Mouse (Mus musculus) right cerebral cortex, postnatal 4 days (tissue): Measurements from ENCODE around the gene Syngr2.
"Not testable (repeated sequence)": the region's sequence is repeated elsewhere in the genome, so short reads cannot be mapped to it uniquely, and the experiment has no call there.

ENCODE experiments used
- DNase-seq: peaks from one replicate; pipeline ENCODE4 v3.0.0-alpha.2; 2022

Syngr2 gene

GRCm38 (mm10) chr11:117781199-117781821 is 28.2 kb upstream of the Syngr2 start:
- no peak for DNase-seq

DNA sequence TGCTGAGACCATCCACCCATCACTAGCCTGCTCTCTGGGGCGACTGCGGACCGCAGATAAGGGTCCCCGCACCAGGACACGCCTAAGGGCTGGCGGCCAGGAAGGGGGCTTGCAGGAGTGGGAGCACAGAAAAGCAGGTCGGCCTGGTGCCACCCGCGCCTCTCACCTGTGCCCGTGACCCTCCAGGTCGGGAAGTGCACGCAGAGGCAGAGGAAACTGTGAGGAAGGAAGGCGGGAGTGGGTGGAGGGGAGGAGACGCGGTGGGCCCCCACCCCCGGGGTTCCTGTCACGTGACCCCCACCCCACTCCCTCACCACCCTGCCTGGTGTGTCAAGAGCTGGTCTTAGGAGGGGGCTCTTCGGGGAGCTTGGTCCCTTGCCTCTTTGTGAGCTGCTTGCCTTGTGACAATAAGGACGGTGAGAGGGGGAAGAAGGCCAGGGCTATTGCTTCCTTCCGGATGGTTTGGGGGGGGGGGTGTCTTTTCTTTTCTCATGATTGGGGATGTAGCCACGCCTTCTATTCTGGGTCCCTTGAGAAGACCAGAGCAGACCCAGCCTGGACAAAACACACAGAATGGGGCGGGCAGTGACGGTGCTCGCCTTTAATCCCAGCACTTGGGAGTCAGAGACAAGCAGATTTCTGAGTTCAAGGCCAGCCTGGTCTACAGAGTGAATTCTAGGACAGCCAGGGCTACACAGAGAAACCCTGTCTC is 27.3 kb upstream of the Syngr2 start, which contains the start of the genes Tmc8 and Tmc6:
Gene Tmc8, plus strand, starts transcription at position 84 of the 712 bp plus-strand sequence.
Gene Tmc6, minus strand, starts transcription at position 206 of the 712 bp plus-strand sequence.
- DNase-seq, result no peak

DNA sequence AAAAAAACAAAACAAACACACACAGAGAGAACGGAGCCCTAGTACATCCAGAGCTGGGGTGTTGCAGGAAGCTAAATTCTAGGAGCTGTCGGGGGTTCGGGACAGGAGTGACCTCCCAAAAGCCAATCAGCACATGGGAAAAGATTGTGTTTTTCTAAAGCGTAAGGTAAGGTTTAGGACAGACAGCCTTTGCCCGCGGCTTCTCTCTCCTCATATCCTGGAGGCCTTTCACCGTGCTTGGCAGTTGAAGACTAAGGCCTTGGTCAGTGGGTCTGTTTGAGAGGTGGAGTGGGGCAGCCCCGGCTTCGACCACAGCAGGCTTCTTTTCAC is 26.8 kb upstream of the Syngr2 start:
- no peak for DNase-seq

GRCm38 (mm10) chr11:117783089-117783488 is 26.4 kb upstream of the Syngr2 start:
- DNase-seq, result peak; percentile 81

DNA sequence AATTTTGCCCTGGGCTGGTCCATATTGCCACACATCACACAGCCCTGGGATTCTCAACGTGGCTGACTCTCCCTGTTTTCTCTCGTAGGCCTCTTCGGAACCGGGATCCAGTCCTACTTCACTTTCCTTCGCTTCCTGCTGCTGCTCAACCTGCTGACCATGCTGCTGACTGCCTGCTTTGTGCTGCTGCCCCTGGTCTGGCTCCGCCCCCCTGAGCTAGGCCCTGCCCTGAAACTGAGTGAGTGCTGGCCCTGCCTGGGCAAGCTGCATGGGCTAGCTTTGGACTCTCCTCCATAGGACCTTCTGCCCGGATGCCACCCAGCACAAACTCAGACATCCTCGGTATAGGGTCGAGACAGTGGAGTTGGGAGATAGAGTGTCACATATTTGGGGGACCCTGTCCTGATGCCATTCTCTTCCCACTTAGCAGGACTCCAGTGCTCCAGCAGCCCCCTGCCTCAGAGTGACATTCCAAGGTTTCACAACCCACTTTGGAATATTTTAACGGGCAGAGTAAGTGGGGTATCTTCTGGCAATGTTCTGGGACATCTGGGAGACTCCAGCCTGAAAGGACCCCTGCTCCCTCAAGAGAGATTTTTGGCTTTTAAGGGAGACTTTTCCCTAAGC is 25.7 kb upstream of the Syngr2 start:
- DNase-seq, result no peak

DNA sequence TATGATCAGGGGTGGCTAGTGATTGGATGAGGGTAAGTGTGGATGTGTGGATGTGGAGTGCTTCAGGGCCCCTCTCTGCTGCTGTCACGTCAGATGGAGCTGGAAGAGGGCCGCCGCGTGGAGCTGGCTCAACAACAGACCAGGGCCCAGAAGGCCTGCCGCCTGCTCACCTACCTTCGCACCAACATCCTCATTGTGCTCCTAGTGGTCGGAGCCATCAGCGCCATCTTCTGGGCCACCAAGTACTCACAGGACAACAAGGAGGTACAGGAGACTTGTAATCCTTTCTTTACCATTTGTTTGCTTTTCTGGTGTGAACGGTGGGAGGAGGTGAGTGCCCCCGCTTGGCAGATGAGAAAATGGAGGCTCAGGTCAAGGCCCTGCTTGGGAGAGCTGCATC is 23.2 kb upstream of the Syngr2 start:
- DNase-seq, result no peak

- DNase-seq, result not testable (repeated sequence)
These were observed 21.0 kb upstream of the Syngr2 start for GRCm38 (mm10) chr11:117788481-117788880.

GRCm38 (mm10) chr11:117790286-117790685 is 19.2 kb upstream of the Syngr2 start:
- peak; percentile 61 for DNase-seq

DNA sequence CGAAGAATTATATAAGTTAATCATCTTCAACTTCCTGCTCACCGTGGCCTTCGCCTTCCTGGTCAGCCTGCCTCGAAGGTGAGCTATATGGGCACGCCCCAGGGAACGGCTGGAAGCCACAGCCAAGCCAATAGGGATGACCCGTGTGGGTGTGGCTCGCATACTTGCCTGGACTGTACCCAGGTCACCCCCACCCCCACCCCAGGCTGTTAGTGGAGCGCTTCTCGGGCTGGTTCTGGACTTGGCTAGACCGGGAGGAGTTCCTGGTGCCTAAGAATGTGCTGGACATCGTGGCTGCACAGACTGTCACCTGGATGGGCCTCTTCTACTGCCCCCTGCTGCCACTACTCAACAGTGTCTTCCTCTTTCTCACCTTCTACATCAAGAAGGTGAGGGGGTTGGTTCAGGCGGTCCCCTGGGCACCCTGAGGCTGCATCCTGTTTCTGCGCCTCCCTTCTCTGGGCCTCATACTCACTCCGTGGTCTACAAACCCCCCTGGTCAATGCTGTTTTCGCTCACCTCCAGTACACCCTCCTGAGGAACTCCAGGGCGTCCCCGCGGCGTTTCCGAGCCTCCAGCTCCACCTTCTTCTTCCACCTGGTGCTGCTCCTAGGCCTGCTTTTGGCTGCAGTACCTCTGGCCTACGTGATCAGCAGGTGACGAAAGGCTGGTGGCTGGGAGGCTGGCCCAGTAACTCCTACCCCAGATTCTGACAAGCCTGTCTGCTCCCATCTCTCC is 18.6 kb upstream of the Syngr2 start:
- no peak for DNase-seq

GRCm38 (mm10) chr11:117791441-117791761 is 18.1 kb upstream of the Syngr2 start:
- DNase-seq, result no peak

DNA sequence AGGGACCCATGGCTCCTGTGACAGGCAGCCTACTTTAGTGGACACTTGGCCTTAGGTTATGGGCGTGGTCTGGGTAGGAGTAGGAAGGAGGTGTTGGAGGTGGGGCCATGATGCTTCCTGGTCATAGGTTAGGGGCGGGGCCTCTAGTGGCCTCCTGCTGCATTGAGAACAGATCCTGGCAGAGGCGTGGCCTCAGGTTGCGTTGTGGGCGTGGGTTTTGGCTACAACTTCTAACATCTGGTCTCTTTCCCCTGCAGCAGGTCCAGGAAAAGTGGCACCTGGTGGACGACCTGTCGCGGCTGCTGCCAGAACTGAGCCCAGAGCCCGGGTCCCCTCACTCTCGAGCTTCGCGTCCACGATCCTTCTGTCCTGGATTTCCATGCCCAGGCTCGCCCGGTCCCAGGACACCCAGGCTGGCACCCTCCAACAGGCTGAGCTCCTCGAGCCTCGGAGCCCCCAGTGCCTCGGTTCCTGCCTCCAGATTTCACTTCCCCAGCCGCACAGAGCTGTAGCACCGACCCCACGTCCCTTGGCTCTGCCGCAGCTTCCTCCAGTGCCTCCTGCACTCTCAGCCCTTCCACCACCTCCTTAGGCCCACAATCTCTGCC is 17.1 kb upstream of the Syngr2 start:
- DNase-seq, result no peak

DNA sequence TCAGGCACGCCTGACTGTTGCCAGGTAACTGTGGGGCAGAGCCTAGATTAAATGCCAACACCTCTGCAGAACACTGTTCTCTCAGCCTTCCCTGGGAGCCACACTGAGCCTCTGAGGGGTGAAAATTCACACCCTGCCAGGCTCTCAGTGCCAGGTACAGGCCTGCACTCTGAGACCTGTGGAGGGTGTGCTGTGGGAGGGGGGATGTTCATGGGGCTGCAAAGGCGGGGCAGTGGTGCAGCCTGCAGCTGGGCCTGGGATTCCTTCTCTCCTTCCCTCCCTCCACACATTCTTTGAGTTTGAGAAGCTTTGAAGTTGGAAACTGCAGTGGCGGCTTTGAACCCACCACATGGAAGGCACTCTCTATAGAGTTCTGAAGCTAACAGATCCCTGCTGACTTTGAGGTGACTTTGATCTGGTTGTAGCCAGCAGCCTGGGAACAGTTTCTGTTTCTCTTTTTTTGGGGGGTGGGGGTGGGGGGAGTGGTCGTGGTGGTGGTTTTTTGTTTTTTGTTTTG is 15.4 kb upstream of the Syngr2 start:
- no peak for DNase-seq

DNA sequence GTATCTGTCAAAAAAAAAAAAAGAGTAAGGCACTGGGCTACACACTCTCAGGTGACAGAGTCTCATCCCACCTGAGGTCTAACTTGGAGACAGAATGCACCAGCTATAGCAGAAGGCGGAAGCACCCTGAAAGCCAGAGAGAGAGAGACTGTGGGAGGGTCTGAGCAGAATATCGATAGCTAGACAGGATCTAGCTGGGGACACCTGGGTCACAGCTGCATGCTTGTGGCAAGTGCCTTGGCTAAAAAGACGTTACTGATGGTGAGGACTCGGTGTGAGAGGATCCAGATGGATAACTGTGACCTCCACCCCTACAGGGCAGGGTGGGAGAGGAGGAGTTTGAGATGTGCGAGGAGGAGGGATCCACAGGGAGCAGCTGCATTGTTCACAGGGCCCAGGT is 12.5 kb upstream of the Syngr2 start:
- no peak for DNase-seq

GRCm38 (mm10) chr11:117797511-117798159 is 11.8 kb upstream of the Syngr2 start, which contains the start of gene 6030468B19Rik:
Gene 6030468B19Rik, plus strand, starts transcription at chr11:117797660.
- no peak for DNase-seq

DNA sequence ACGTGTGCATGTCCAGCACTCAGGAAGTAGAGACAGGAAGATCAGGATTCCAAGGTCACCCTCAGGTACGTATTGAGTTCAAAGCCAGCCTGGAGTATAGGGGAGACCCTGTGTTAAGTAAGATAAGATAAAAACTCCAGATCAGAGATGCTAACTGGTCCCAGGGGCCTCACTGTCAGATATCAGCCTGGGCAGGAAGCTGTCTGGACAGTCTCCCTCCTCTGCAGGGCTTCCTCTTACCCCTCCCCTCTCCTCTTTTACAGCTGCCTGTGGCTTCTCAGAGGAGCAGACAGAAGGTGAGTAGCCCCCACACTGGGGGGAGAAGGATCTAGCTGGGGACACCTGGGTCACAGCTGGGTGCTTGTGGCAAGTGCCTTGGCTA is 11.3 kb upstream of the Syngr2 start:
- DNase-seq, result no peak

GRCm38 (mm10) chr11:117799174-117799573 is 10.3 kb upstream of the Syngr2 start:
- no peak for DNase-seq

- no peak for DNase-seq
These were observed 9.4 kb upstream of the Syngr2 start for GRCm38 (mm10) chr11:117800038-117800437.

DNA sequence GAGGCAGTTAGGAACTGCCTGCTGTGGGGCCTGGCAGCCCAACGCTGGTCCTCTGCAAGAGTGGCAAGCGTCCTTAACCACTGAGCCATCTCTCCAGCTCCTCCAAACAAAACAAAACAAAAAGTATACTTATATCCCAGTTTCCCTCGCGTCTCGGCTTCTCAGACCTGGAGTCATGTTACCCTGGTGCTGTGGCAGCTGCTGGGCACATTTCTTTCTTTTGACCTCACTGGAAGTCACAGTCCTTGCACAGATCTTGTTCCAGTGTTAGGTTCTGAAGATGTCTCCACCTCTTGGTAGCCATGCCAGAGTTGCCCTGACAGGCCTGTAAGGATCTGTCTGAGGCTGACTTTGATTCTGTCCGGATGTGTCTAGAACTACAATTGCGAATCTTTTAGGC is 7.8 kb upstream of the Syngr2 start:
- no peak for DNase-seq

DNA sequence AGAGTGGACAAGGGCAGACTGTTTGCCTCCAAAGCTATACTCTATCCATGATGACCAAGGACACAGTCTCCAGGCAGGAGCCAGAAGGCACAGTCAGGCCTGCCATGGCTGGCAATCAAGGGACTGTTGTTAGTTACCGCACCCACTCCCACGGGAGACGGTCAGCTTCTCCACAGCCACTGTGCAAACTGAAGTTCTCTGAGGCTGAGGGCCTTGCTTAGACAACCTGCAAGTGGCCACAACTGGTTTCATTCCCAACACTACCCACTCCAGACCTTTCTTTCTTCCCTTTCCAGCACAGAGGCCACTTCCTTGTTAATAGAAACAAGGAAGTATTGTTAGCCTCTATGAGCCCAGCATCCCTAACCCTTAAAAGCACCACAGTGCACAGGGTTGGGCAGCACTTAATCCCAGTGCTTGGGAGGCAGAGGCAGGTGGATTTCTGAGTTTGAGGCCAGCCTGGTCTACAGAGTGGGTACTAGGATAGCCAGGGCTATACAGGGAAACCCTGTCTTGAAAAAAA is 6.2 kb upstream of the Syngr2 start:
- DNase-seq, result no peak

DNA sequence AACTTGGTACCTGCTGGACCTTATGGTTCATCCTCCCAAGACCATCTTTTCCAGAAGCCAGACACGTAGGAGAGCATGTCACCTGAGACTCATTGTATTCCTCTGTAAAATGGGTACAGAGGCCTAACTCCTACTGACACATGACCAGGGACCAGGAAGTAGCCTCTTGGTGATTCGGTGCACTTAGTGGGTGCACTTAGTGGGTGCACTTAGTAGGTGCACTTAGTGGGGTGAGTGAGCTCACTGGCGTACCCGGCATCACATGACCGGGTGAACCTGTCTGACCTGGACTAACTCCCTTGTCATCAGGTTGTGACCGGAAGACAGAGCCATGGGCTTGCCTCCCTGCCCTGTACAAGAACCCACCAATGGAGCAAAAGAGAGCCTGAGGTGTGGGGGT is 2.7 kb upstream of the Syngr2 start:
- no peak for DNase-seq

GRCm38 (mm10) chr11:117810401-117811046 is 1.1 kb downstream of the Syngr2 start:
- DNase-seq, result peak; percentile 72

DNA sequence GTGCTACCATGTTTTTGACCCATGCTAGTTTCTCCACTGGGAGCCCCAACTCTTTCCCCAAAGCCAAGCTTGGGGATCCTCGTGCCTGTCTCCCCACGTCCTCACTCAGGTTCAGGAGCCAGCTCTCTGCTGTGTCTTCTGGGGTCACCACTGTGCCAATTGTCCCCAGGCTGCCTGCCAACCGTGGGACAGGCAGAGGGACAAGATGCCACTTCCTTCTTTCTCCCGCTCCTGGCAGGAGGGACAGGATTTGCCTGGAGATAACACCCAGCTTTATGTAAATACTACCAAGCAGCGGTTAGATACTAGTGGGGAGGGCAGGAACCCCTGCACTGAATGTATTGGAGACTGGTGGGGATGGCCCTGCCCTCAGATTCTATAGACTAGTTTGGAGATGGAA is 4.4 kb downstream of the Syngr2 start:
- no peak for DNase-seq
